Comparison of ENCODE assay signal across 9 mouse cellular contexts in genomic region chr5:122798557-122799378, GRCm38 (mm10). TPM values are rescaled to one million over a fixed set of nuclear protein-coding genes. Genes with fewer than 3 reads are reported as not detected.
DNase-seq lines count a peak whose midpoint lies in the region; ATAC-seq and TF ChIP-seq lines count a peak whose summit lies in the region.
"Had no signal": no experiment of that assay in that cellular context is flagged by ENCODE, and none has a peak within 500 bp of the region (broad histone marks: within the 10 kb centered on the region; RNA-seq: fewer than 3 reads in every experiment).

No protein-coding gene starts in this region.

- ATAC-seq in granulocyte monocyte progenitor cell, adult 5-6 weeks (replicated peaks; ENCODE audit: poor library complexity, severe bottlenecking): 0 out of 2 replicates have a peak, but pooled peaks have one; percentile 14
- ATAC-seq in limb, embryonic 14.5 days (ENCODE audit: low FRiP score, low read depth): no peak
- peak; percentile 75 for ATAC-seq in neural tube, embryonic 13.5 days (ENCODE audit: low read depth)
- no peak for ATAC-seq in inflammation-experienced regulatory T-cells, adult 6 months

- peaks cover 94% of the 10 kb centered on the region for H3K36me3 ChIP-seq in limb, embryonic 14.5 days (ENCODE audit: control insufficient read depth, insufficient read depth, low read length)
- H3K36me3 ChIP-seq in neural tube, embryonic 13.5 days: peaks cover 96% of the 10 kb centered on the region

- no peak overlapping the region for H3K4me2 ChIP-seq in limb, embryonic 14.5 days (replicated peaks; ENCODE audit: low read depth, low read length, severe bottlenecking)
- no peak overlapping the region for H3K4me2 ChIP-seq in neural tube, embryonic 13.5 days

- no peak for TF ChIP-seq POLR2A in brain, embryonic 14.5 days (IDR thresholded peaks at IDR 0.05; ENCODE audit: borderline replicate concordance, extremely low read depth, insufficient read depth, insufficient read length, poor library complexity, severe bottlenecking)
- TF ChIP-seq POLR2A in limb, embryonic 14.5 days (IDR thresholded peaks at IDR 0.05; ENCODE audit: borderline replicate concordance, extremely low read depth, insufficient read depth, insufficient read length): no peak

- H3K4me3 ChIP-seq in limb, embryonic 14.5 days (replicated peaks; ENCODE audit: low read length): no peak overlapping the region
- H3K4me3 ChIP-seq in neural tube, embryonic 13.5 days: no peak overlapping the region
- H3K4me3 ChIP-seq: megakaryocyte, embryonic 14.5 days had no signal

- WGBS in limb, embryonic 14.5 days: 81% methylated on average over 17 of the region's 17 CpGs
- WGBS in neural tube, embryonic 13.5 days: 62% methylated on average over 17 of the region's 17 CpGs

- peak; percentile 53 for DNase-seq in adipocyte (ENCODE audit: low spot score)
- peak; percentile 88 for DNase-seq in brain, embryonic 14.5 days (ENCODE audit: low read depth)
- DNase-seq in kidney, adult 9 months: peak; percentile 51
- DNase-seq in limb, embryonic 14.5 days (ENCODE audit: low spot score): peak; percentile 59
- DNase-seq in urinary bladder, postnatal 14 days (ENCODE audit: low spot score): peak; percentile 74

- H3K27me3 ChIP-seq in limb, embryonic 14.5 days (ENCODE audit: control insufficient read depth, insufficient read depth, low read length): no peaks in the 10 kb centered on the region
- H3K27me3 ChIP-seq in neural tube, embryonic 13.5 days: no peaks in the 10 kb centered on the region
- H3K27me3 ChIP-seq: megakaryocyte, embryonic 14.5 days had no signal

- no peak for TF ChIP-seq CTCF in brain, embryonic 14.5 days (IDR thresholded peaks at IDR 0.05; ENCODE audit: borderline replicate concordance, extremely low read depth, insufficient read depth, insufficient read length)

- no peak overlapping the region for H3K27ac ChIP-seq in limb, embryonic 14.5 days (replicated peaks; ENCODE audit: low read depth, low read length)
- peak overlapping the region; percentile 72 for H3K27ac ChIP-seq in neural tube, embryonic 13.5 days (replicated peaks)

- H3K4me1 ChIP-seq in limb, embryonic 14.5 days (ENCODE audit: control insufficient read depth, insufficient read depth, low read length): no peaks in the 10 kb centered on the region
- peaks cover 30% of the 10 kb centered on the region for H3K4me1 ChIP-seq in neural tube, embryonic 13.5 days (replicated peaks)

- H3K9me3 ChIP-seq in limb, embryonic 14.5 days (ENCODE audit: control insufficient read depth, low read length): no peaks in the 10 kb centered on the region
- no peaks in the 10 kb centered on the region for H3K9me3 ChIP-seq in neural tube, embryonic 13.5 days
- H3K9me3 ChIP-seq: megakaryocyte, embryonic 14.5 days had no signal

- H3K9ac ChIP-seq in limb, embryonic 14.5 days (ENCODE audit: low read depth, low read length, severe bottlenecking): no peak overlapping the region
- H3K9ac ChIP-seq in neural tube, embryonic 13.5 days: no peak overlapping the region

RNA-seq across cellular contexts. Expression of gene Camkk2, which starts 19.6 kb away (rescaled TPM):
- polyA plus RNA-seq in brain, embryonic 14.5 days (2012; rRNA removed): 53.0 and 59.7 TPM in 2 replicates
- total RNA-seq in granulocyte monocyte progenitor cell, adult 5-6 weeks (2014; fragmentation: Nextera tagmentation): 46.5 and 59.1 TPM in 2 replicates
- total RNA-seq in granulocyte monocyte progenitor cell, adult 5-6 weeks (2017): 32.9 and 36.4 TPM in 2 replicates
- polyA plus RNA-seq in limb, embryonic 14.5 days (2012; rRNA removed): 34.7 and 35.0 TPM in 2 replicates
- polyA plus RNA-seq in limb, embryonic 14.5 days (2014; fragmentation: Nextera tagmentation; extraction: Ambion mirVana): 39.1 and 39.3 TPM in 2 replicates
- 55.4 and 57.5 TPM in 2 replicates for polyA plus RNA-seq in neural tube, embryonic 13.5 days (2015; fragmentation: Nextera tagmentation; extraction: Ambion mirVana)
- polyA plus RNA-seq in inflammation-experienced regulatory T-cells, adult 6 months (2017; shearing (Covaris generic)): 1 to 10 TPM; 2.9 to 4.3 (median 3.3) TPM

RNA-seq across cellular contexts. Expression of gene Anapc5, which starts 22.4 kb away (rescaled TPM):
- 621 and 683 TPM in 2 replicates for polyA plus RNA-seq in brain, embryonic 14.5 days (2012; rRNA removed)
- 306 and 321 TPM in 2 replicates for total RNA-seq in granulocyte monocyte progenitor cell, adult 5-6 weeks (2014; fragmentation: Nextera tagmentation)
- 339 and 341 TPM in 2 replicates for total RNA-seq in granulocyte monocyte progenitor cell, adult 5-6 weeks (2017)
- 686 and 736 TPM in 2 replicates for polyA plus RNA-seq in limb, embryonic 14.5 days (2012; rRNA removed)
- 427 and 463 TPM in 2 replicates for polyA plus RNA-seq in limb, embryonic 14.5 days (2014; fragmentation: Nextera tagmentation; extraction: Ambion mirVana)
- polyA plus RNA-seq in neural tube, embryonic 13.5 days (2015; fragmentation: Nextera tagmentation; extraction: Ambion mirVana): 457 and 480 TPM in 2 replicates
- polyA plus RNA-seq in inflammation-experienced regulatory T-cells, adult 6 months (2017; shearing (Covaris generic)): 100 to 1,000 TPM in 2 of 3 experiments, 10 to 100 TPM in 1; 87.6 to 106 (median 103) TPM

RNA-seq across cellular contexts. Expression of gene Rnf34, which starts 51.1 kb away (rescaled TPM):
- 30.9 and 33.1 TPM in 2 replicates for polyA plus RNA-seq in brain, embryonic 14.5 days (2012; rRNA removed)
- total RNA-seq in granulocyte monocyte progenitor cell, adult 5-6 weeks (2014; fragmentation: Nextera tagmentation): 19.2 and 20.4 TPM in 2 replicates
- 17.5 and 21.6 TPM in 2 replicates for total RNA-seq in granulocyte monocyte progenitor cell, adult 5-6 weeks (2017)
- 21.4 and 23.5 TPM in 2 replicates for polyA plus RNA-seq in limb, embryonic 14.5 days (2012; rRNA removed)
- 33.7 and 40.4 TPM in 2 replicates for polyA plus RNA-seq in limb, embryonic 14.5 days (2014; fragmentation: Nextera tagmentation; extraction: Ambion mirVana)
- 45.0 and 57.1 TPM in 2 replicates for polyA plus RNA-seq in neural tube, embryonic 13.5 days (2015; fragmentation: Nextera tagmentation; extraction: Ambion mirVana)
- 10 to 100 TPM; 26.7 to 33.8 (median 27.6) TPM for polyA plus RNA-seq in inflammation-experienced regulatory T-cells, adult 6 months (2017; shearing (Covaris generic))

Comparison
In these comparisons a context has a peak if more than half of its experiments do, and no peak if none do; other contexts are left out.
1. ATAC-seq: peak in granulocyte monocyte progenitor cell, adult 5-6 weeks (single experiment) and neural tube, embryonic 13.5 days (single experiment); none in limb, embryonic 14.5 days (single experiment) and inflammation-experienced regulatory T-cells, adult 6 months (single experiment).
2. RNA of gene Camkk2, which starts 19.6 kb away (polyA plus RNA-seq): 53.0 to 59.7 TPM in brain, embryonic 14.5 days, 55.4 to 57.5 TPM in neural tube, embryonic 13.5 days and 34.7 to 39.3 TPM in limb, embryonic 14.5 days; 2.9 to 4.3 TPM in inflammation-experienced regulatory T-cells, adult 6 months; every median in the first group is over 4 times any median in the second.
3. Peak in every context shown above with its lines, with median percentiles within 50 percentile points of each other: DNase-seq.